Mouse (Mus musculus) thymus, adult 18-20 months (tissue): ENCODE data around the gene Rnf208.
"Not testable (repeated sequence)": the region's sequence is repeated elsewhere in the genome, so short reads cannot be mapped to it uniquely, and the experiment has no call there.

ENCODE experiments used
- DNase-seq, 2 experiments: peaks; one replicate each; pipeline ENCODE4 v3.0.0; 2022; ENCODE audit warnings: mixed read lengths in 2 of 2

The Rnf208 gene

DNA sequence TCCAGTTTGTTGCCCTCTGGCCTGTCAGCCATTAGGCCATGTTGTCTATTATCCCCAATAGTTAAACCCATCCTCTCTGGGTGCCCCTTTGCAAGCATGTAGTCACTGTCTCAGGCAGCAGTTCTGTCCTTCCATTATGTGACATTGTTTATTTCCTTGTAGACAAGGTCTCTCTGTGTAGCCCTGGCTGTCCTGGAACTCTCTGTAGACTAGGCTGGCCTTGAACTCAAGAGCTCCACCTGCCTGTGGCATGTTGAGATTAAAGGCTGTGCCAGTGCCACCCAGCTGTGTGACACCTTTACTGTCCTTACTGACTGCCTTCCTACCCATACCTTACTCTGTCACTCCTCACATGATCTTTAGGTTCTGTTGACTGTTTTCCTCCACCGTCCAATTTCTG, 10.3 kb downstream of the Rnf208 start:
- DNase-seq: no peak

DNA sequence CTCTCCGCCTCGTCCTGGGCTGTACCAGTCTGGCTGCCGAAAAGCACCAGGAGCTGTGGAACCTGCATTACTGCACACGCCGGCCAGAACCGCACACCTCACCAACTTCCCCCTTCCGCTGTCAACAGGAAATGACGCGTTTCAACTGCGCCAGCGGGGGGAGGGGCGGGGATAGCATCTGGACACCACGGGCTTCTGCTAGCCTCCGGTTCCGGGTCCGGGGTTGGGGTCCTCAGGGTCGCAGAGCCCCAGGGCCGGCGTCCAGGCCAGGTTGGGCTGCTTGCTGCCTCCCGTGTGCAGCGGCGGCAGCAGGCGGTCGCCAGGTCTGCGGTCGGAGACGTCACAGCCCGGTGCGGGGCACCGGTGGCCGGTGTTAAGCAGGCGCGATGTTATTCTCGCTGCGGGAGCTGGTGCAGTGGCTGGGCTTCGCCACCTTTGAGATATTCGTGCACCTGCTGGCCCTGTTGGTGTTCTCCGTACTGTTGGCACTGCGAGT, 13.3 kb downstream of the Rnf208 start, which contains the start of gene Tmem203:
Gene Tmem203 (plus strand): TSS at position 156 of the 496 bp plus-strand sequence.
- peak; percentile 64 to 76 for DNase-seq

DNA sequence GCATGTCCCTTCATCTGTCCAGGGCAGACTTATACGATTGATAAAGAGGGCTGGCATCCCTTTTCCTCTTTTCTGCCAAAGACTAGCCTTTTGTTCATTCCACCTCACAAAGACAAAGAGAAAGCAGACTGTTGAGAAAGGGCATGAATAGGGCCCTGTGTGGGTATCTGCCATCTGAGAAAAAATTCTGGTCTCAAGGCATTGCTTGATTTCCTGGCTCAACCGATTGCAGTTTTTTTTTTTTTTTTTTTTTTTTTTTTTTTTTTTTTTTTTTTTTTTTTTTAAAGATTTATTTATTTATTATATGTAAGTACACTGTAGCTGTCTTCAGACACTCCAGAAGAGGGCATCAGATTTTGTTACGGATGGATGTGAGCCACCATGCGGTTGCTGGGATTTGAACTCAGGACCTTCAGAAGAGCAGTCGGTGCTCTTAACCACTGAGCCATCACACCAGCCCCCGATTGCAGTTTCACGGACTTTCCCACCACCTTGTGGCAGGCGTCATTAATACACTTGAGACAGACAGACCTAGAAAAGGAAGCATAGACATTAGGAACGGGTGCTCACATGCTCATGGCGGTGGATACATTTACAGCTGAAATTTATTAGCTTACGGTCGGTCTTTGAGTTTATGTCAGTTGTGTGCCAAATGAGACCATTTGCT, 14.5 kb downstream of the Rnf208 start:
- DNase-seq: peak in 1 of 2 experiments; percentile 24

DNA sequence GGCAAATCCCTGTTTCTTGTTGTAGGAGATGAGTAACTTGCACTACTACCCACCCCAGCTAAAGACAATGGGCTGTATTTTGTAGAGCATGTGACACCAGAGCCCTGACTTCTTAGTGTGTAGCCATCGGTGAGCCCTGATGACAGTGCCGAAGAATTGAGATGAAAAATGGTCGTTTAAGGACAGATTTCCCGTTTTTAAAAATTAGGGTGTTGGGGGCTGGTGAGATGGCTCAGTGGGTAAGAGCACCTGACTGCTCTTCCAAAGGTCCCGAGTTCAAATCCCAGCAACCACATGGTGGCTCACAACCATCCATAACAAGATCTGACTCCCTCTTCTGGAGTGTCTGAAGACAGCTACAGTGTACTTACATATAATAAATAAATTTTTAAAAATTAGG, 15.2 kb downstream of the Rnf208 start:
- not testable (repeated sequence) for DNase-seq

DNA sequence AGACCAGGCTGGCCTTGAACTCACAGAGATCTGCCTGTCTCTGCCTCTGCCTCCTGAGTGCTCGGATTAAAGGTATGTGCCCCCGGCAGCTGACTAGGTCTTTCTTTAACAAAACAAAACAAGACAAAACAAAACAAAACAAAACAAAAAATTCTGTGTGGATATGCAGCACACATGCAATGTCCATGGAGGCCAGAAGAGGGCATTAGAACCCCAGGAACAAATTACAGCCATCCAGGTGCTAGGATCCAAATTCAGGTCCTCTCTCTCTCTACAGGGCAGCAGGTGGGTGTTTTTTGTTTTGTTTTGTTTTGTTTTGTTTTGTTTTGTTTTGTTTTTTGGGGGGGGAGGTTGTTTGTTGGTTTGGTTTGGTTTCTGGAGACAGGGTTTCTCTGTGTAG, 16.8 kb downstream of the Rnf208 start:
- DNase-seq: no peak

DNA sequence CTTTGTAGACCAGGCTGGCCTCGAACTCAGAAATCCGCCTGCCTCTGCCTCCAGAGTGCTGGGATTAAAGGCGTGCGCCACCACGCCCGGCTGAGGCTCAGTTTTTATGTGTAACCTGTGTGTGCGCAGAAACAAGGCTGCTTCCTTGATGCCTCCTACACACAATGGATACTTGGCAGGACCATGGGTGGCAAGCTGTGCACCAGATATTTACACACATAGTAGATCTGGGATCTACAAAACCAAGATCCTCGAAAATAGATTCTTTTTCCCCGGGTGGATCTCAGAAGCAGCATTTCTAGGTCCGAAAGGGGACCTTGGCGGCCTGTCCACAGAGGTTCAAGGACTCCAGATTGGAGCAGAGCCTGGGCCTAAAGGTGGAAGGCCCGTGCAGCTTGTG, 19.8 kb downstream of the Rnf208 start:
- DNase-seq: no peak

DNA sequence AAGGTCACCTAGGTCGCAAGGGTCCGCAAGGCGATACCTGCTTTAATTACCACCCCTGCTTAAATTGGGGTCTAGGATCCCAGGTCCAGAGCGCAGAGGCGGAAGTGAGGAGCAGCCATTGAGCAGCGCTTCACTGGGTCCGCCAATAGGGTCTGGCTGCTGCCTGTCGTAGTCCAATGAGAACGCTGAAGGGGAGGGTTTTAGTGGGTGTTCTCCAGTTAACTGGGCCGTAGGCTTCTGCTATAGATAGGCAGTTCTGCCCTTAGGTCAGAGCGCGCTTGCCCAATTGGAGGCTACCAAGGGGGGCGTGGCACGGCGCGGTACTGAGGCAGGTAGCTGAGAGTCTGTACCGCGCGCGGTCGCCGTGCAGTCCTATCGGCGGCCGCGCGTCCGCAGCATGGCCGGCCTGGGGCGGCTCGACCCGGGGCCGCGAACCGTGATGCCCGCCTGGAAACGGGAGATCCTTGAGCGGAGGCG, 20.3 kb downstream of the Rnf208 start, which contains the start of gene Tprn:
Gene Tprn (plus strand): TSS at position 328 of the 477 bp plus-strand sequence.
- DNase-seq: peak; percentile 88 to 95

DNA sequence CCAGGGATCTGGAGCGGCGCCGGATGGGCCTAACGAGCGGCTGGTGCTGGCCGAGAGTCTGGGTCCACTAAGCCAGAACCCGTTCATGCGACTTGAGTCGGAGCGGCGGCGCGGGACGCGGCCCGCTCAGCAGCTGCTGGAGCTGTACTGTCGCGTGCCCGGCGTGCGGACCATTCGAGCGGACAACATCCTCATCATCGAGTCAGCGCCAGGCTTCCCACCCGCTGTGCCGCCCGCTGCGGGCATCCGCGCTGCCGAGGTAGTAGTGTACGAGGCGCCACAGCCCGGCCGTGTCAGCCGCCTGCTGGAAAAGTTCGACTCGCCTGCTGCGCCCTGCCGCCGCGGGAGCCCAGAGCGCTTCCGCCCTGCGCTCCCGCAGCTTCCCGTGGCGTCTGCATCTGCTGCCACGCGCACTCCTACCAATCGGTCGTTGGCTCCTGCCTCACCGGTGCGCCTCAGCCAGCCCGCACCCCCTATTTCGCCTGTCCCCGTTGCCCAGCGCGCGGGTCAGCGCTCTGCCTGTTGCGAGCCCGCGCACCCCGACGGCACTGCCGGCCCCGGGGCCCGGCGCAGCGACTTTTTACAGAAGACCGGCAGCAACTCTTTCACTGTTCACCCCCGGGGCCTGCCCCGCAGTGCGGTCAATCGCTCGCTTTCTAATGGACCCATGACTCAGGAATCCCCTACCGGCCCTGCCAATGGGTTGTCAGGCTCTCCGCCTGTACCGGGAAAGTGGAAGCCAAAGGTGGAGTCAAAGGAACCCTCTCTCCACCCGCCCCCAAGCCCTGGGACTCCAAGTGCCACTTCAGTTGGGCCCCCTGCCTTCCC, 21.0 kb downstream of the Rnf208 start:
- peak; percentile 32 to 36 for DNase-seq

DNA sequence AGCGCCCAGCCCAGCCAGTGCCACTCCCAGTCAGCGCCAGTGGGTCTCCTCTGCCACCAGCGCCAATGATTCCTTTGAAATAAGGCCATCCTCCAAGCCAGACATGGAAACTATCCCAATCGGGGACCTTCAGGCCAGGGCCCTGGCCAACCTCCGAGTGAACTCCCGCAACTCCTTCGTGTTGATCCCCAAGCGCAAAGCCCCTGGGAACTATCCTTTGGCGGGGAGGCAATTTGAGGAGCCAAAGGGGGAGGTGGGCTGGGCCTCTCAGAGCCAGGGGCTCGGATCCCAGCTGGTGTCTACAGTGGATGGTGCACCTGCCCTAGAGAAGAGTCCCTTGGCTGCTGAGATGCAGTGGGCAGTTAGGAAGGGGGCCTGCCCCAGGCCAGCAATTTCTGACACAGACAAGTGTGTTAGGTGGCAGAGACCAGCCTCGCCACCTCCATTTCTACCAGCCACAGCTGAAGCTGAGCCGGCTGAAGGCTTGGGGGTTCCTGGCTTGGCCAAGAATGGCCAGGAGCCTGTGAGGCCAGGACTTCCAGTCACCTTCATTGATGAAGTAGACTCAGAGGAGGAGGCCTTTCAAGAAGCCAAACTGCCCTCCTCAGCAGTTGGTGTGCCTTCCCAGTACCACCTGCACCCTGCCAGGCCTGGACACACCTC, 21.7 kb downstream of the Rnf208 start:
- no peak for DNase-seq

DNA sequence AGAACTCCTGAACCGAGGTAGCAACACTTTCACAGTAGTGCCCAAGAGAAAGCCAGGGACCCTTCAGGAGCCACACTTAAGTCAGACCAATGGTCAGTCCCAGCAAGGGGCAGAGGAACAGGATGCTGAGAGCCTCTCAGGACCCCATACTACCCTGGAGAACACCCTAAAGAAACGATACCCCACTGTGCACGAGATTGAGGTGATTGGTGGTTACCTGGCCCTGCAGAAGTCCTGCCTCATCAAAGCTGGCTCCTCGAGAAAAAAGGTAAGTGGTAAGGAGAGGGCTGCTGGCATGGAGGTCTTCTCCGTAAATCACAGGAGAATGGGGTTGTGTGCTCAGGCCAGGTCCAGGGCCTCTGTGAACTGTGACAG, 22.2 kb downstream of the Rnf208 start:
- DNase-seq: no peak

DNA sequence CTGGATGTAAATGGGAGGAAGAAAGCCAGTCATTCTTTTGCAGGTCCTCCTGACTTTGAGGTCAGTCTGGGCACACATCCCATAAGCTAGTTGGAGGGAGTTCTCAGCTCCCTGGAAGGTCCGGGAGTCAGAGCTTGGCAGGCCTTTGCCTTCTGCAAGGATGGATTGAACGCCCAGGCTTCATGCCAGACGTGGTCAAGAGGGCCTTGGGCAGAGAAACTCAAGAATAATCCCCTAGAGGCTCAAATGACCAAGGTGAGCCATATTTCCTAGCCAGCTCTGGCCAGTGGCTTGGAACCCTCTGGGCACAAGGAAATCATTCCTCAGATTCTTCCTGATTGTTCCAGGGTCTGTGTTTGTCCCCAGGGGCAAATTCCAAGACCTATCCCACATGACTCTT, 22.8 kb downstream of the Rnf208 start:
- no peak for DNase-seq

DNA sequence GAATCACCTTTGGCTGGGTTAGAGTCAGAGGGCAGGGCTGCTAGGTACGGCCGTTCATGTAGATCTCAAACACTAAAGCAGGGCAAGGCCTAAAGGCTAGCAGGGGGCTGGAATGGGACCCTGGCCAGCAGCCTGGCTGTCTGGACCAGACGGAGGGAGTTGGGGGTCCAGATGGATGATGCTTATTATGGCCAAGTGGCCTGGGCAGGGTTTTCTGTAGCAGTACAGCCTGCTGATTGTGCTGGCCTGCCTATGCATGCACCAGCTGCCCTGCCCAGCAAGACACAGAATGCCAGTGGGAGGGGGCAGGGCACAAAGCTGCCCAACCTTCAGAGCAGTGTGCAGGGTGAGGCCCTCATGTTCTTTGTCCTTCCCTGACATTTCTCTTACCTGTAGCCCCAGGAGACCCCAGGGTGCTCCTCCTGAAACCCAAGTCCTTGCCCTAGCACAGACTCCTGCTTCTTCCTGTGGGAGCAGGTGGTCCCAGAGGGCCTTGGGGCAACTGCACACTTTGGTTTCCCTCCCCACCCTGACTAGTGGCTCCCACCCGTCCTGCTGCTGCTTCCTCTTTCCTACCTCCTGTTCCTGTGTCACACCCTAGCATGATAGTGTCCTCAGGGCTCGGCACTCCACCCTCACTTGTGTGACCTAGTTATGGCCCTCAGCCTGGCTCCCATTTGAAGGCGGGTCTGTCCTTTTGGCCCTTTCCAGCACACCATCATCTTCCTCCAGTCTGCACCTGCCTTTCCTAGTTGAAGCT, 24.0 kb downstream of the Rnf208 start:
- DNase-seq: no peak

DNA sequence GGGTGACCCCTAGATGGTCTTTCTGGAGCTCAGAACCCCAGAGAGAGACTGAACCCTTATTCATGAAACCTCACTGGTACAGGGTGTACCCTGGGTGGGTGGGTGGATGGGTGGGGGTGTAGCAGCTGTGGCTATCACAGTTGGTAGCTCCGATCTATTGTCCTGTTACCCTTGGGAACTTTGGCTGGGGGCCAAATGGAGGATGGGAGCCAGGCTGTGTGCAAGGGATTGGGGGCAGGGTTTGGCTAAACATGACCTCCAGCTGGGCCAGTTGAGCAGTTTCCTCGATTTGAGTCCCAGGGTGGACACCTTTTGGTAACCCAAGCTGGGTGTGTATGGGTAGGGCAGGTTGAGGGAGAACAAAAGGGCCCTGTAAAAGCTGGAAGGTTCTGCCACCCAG, 24.7 kb downstream of the Rnf208 start:
- DNase-seq: no peak

DNA sequence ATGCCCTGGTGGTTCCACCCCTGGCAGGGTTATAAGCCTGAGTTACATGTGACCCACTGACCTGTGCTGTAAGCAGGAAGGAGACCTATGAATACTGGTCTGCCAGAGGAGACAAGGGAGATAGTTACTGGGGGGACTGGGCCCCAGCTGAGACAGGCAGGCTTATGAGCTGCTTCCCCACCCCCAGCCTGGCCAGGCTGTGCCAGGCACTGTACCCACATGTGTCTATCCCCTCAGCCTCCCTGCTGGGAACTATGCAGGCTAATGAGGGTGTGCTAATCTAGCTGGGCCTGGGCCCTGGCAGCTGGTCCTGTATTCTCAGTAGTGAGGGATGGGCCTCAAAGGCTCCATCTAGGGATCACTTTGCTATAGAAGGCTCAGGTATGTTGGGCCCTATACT, 25.2 kb downstream of the Rnf208 start:
- no peak for DNase-seq

DNA sequence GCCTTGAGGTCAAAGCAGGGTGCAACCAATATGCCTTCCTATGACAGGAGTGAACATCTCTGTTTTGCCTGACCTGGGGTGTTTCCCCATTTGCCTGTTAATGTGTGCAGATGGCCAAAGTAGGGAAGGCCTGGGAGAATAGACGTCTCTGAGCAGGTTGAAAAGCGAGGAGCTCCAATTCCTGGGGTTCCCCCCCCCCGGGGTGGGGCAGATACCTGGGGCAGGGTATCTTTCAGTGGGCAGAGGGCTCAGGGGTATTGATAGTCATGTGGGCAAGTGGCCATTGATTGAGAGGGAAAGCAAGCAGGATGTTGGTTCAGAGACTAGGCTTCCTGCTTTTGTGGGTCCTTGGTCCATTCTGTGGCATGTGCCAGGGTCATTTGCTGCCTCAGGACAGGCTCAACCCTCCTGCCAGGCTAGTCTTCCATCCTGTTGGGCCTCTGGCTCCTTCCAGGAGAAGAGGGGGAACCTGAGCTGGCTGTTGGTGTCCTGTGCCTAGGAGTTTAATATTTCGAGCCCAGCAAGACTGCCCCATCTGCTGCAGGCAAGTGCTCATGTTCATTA, 25.8 kb downstream of the Rnf208 start:
- DNase-seq: no peak

DNA sequence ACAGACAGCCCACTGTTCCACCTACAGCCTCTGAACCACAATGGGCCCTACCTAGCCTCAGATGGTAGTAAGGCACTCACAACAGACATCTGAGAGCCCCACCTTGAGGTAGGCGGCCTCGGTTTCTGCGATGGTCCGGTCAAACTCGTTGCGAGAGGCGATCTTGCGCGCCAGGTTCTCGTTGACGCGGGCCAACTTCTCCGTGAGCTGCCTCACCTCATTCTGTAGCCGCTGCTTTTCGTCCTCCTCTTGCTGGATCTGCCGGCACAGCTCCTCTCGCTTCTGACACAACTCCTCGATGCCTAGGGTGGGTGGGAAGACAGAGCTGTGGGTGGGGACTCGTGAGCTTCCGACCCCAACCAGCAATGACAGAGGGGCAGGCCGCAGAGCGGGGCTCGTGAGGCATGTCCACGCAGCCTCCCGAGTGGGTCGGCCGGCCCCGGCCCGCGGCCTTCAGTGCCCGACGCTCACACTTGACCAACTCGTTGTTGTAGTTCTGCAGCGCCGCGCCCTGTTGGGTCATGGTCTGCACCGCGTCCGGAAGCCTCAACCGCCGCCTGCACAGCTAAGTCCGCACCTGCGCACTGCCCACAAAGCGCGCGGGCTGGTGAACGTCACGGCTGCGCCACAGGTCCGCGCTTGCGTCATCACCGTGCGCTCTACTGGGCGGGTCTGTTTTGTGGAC, 29.9 kb downstream of the Rnf208 start, which contains the start of the genes Ssna1 and Anapc2:
Gene Ssna1 (minus strand): TSS at position 612 of the 685 bp plus-strand sequence.
Gene Anapc2 (plus strand): TSS at position 652 of the 685 bp plus-strand sequence.
- peak; percentile 90 to 93 for DNase-seq

DNA sequence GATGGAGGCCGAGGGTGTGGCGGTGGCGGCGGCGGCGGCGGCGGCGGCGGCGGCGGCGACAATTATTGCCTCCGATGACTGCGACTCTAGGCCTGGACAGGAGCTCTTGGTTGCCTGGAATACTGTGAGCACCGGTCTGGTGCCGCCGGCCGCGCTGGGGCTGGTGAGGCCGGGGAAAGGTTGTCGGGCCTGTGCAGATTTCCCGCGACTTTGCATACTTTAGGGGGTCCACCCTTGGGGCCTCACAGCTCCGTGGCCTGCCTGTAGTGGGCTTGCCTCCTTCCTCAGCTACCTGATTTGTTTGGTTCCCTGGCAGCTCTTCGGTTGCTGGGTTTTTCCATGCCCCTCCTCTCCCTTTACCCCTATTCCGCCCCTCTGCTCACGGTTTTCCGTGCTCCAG, 30.5 kb downstream of the Rnf208 start:
- DNase-seq: no peak

DNA sequence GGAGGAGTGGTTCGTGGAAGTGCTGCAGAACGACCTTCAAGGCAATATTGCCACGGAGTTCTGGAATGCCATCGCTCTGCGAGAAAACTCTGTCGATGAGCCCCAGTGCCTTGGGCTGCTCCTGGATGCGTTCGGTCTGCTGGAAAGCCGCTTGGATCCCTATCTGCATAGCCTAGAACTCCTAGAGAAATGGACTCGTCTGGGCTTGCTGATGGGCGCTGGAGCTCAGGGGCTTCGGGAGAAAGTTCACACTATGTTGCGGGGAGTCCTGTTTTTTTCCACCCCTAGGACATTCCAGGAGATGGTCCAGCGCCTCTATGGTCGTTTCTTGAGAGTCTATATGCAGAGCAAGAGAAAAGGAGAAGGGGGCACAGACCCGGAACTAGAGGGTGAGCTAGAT, 31.0 kb downstream of the Rnf208 start:
- no peak for DNase-seq

DNA sequence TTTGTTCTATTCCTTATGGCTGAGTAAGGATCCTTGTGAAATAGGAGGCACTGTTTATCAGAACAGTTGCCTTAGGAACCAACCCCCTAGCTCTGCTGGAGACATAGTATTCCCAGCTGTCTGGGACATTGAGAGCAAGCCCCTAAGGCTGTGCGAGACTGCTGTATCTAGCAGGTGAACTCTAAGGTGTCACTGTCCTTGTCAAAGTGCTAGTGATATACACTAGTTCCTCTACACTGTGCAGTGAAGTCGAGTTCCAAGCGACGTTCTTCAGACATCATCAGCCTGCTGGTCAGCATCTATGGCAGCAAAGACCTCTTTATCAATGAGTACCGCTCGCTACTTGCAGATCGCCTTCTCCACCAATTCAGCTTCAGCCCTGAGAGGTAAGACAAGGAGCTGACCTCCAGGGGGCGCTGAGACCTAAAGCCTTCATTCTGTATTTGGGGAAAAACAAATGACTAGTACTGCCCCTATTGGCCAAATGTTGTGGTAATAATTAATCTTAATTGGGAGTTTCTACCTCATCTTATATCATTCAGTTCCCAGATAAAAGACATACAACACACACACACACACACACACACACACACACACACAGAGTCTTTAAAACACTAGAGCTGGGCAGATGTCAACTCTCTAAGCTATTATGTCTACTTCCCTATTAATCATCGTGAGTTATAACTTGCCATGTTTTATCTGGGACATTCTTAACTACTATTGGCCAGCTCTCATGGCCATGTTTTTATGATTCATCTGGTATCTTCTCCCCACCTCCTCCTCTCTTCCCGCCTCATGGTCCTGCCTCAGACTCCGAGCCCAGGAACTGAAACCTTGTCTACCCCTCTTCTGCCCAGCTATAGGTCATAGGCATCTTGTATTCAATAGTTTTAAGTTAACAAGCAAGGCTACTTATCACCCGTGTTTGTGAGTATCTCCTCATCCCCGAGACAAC, 37.1 kb downstream of the Rnf208 start:
- DNase-seq: peak in 1 of 2 experiments; percentile 33

DNA sequence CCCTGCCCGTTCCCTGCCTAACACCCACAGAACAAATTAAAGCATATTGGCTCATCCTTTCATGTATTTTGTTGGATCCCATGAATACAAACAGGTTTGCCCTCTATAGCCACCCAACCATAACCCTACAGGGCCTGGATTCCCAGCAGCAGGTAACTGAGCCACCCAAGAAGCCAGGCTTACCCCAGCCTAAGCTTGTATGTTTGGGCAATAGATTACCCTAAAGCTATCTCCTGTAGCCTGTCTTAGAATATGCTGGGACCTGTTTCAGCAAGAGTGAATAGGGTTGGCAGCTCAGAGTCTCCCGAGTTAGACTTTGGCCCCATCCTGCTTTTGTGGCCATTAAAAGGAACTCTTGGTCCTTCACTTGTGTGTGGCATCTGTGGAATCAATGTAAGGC, 43.5 kb downstream of the Rnf208 start:
- DNase-seq: no peak
